Mouse (Mus musculus): ENCODE measurements at regions not wholly inside any gene's neighbourhood (a gene's known extent, or its start where the extent isn't known, plus 50 kb on each side); places are given as distances from the start of the nearest gene placed in this dataset.

GRCm38 (mm10) chr1:184603136-184603535 is 129.3 kb downstream of the Hlx start:
- DNase-seq: no peak

- DNase-seq: no peak
These were observed 137.0 kb downstream of the Hlx start for GRCm38 (mm10) chr1:184595449-184595848.

DNA sequence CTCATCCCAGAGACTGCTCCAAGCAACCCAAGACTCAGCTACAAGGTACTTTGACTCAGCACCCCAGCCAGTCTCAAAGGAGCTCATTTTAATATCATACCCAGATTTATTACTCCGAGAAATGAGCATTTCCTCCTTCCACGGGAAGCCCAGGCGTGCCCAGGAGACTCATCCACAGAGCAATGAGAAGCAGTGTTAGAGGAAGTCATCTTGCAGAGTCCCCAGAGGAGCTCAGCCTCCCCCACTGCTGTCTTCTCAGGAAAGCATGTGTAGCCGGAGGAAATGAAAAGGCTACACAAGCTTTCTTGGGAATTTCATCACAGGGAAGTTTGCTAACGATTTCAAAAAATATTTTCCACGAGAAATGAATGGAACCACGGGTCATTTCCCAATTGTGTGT is 141.8 kb downstream of the Hlx start:
- no peak for DNase-seq

DNA sequence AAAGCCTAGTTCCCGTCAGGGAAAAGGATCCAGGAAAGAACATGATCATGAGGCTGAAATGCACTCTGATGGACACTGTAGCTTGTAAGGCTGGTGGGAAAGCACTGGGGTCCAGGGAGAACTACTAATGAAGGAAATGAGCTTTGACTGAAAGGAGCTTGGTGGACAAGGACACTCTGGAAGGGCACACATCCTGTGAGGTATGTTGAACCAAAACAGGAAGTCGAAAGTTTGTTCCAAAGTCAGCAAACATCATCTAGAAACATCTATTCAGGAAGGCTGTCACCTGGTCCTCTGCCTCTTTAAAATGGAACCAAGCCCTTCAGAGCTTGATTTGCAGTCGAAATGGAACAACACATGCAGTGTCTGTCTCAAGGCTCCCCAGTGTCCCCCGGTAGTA is 143.1 kb downstream of the Hlx start:
- no peak for DNase-seq

GRCm38 (mm10) chr1:184584505-184584874 is 147.9 kb downstream of the Hlx start:
- DNase-seq: no peak

GRCm38 (mm10) chr1:184583751-184584504 is 148.5 kb downstream of the Hlx start:
- no peak for DNase-seq

DNA sequence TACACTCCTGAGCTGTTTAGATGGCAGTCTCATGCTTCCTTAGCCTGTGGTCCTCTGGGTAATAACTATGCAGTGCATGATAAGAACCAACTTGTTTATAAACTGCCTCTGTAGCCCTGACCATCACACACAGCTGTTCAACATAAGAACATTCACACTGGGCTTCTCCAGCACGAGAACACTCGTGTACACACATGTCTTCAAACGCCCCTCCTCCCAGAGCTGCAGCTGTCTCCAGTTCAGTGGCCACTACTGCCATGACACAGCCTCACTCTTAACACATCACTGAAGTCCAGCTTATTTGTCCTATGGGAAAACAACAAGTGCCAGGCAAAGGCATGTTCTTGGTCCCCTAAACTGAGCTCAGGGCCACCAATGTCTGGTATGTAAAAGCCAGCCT is 152.9 kb downstream of the Hlx start:
- DNase-seq: no peak

DNA sequence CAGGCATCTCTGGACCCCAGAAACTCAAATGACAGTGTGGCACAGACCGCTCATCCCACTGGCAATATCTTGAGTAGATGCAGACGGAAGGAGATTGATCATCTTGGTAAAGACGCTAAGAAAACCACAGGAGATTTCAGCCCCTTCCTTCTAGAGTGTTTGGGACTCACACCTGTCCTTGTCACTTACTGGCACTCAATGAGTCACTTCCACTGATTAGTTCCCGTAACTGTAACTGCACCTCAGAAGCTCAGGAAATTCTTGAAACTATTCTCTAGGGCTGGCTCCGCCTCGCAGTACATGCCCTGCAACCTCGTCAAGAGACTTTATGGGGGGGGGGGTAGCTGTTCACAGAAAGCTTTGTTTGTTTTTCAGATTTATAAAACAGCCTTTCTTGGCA is 155.9 kb downstream of the Hlx start:
- DNase-seq: no peak

DNA sequence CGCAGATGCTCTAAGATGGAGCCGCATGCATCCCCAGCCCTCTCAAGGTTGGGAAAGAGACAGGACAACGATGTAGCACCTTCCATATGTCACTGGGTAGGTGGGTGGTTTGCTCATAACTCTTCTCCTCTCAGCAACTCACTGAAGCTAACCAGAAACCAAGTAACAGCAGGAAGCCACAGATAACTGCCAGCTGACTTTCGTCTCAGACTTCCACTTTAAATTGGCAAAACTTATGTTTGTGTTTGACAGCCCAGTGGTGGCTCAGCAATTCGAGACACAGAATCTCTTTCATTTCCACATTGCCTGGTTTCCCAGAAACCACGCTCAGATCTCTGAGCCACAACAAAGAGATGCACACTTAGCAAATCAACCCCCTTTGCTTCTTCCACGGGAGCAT is 159.1 kb downstream of the Hlx start:
- no peak for DNase-seq

DNA sequence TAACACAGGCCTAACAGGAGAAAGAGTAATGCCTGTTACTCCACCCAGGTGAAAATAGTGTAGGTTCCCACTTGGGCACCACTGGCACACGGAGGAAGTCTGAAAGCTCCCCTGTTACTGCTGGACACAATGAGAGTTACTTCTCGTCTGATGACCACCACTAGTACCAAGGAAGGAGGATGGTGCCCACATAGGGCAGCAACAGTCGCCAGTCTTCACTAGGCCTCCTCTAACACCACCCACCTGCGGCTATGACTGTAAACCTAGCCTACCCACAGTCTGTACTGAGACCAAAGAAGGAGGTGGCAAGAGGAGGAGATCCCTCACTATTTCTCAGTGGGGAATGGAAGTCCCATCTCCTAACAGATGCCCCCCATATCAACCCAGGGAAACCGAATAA is 161.7 kb downstream of the Hlx start:
- DNase-seq: no peak

DNA sequence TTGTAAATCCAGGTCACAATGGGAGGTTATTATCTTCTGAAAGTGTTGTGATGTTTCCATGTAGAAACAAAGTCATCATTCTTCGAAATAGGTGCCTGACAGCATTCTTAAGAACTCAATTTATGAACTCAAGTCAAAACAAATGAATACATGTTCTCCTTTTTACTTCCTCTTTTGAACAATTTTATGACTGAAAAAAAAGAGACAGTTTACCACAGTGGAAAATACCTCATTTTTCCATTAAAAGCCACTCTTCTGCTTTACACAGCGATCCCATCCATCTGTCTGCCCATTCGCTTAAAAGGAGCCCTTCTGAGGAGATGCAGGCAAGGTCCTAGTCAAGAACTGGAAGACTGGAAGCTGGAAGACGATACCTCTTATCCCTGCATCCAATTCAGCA is 169.5 kb downstream of the Hlx start:
- DNase-seq: no peak

DNA sequence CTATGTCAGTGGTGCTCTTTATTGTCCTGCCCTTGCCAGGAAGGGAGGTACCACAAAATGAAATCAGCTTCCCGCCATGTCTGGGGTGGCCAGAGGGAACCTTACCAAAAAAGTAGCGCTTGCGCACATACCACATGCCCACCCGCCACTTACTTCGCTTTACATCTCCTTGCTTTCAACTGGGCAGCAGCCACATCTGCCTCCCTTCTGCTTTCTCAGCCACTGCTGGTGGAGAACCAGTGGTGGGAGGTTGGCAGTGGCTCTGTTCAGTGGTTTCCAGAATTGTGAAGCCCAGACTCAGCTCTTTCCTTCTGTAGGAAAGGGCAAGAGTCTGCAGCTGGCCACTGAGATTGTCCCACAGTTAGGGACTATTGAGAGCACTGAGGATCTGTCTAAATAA is 170.2 kb downstream of the Hlx start:
- no peak for DNase-seq

DNA sequence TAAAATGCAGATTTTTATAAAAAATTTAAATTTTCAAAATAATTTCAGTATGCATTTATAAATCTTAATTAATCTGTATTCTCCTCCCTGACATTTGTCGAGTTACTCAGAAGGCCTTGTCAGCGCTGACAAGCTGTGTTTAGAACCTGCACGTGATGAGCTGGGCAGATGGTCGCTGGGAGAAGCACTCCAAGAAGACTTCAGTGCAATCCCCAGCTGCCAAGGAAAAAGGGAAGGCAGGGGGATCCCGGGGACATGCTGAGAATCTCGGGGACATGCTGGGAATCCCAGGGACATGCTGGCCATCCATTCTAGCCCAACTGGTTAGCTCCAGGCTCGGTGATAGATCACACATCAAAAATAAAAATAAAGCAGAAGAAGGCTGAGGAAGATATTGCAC is 172.9 kb downstream of the Hlx start:
- no peak for DNase-seq

- no peak for DNase-seq
These were observed 178.6 kb downstream of the Hlx start for GRCm38 (mm10) chr1:184553791-184554190.

GRCm38 (mm10) chr1:184550491-184550890 is 181.9 kb downstream of the Hlx start:
- no peak for DNase-seq

DNA sequence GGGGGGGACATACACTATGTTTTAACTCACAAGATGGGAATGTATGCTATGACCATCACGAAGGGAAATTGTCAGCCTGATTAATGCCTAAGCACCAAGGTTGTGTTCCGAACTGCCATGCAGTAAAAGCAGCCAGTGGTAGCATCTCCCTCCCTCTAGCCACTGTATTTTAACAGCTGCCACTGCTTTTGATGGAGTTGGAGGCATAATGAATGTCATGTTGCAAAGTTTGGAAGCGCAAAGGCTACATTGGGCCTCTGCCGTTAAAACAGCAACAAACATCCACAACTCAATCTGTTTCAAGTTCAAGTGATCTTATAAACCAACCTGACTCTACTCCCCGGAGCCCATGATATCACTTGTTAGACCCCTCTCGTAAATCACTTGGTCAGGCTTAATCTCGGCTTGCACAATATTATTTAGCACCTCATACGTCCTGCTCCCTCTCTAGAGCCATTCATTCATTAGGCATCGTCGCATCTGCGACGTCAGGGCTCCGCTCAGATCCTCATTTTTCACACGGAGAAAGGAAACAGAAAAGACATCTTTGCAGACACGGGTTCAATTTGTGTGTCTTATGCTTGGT is 184.7 kb downstream of the Hlx start:
- DNase-seq: no peak

DNA sequence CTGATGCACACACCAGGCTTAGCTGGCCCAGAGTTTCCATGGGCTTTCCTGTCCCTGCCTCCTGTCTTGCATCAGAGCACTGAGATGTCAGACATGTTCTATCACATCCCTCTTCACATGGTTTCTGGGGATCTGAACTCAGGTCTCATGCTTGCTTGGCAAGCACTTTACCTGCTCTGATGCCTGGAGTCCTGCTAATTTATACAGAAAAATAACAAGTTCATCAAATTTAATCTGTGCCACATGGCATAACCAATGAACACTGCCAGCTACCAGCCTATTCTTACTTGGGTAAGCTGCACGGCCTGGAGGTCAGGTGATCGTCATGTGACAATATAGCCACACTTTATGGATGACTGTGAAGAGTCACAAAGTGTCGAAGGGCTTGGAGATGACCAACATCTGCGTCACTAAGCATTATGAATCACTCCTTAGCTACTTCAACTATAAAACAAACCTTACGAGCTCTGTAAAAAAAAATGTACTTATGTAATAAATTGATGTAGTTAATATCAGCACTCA is 186.2 kb downstream of the Hlx start:
- DNase-seq: no peak

GRCm38 (mm10) chr1:184545111-184545510 is 187.3 kb downstream of the Hlx start:
- DNase-seq: no peak

DNA sequence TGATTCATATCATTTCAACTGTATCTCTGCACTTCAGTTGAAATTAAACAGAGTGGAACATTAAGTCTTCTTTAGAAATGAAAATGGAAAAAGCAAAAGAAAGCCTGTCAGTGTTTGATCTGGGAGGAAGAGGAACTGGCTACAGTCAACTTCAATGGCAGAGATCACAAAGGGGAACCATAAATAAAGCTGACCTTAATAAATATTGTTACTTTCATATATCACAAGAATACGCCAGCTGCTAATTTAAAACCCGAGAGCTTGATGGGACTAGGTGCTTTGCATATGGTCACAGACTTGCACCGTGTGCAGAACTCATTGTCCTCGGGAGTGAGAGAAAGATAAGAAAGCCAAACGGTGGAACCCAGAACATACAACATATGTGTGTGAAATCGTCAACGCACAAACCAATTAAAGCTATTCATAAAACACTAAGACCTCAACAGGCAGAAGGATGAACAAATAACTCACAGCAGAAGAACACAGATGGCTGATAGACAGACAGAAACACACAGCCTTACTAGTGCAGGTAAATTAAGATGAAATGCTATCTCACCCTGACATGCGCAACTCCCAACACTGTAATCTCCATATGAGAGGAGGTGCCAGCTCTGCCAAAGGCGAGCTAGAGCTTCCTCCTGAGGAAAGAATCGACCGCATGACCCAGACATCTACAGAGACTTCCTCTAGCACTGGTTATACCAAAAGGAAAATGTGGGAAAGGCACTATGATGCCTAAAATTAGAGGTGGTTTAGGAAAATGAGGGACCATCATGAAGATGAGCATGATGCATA is 189.9 kb downstream of the Hlx start:
- DNase-seq: no peak

DNA sequence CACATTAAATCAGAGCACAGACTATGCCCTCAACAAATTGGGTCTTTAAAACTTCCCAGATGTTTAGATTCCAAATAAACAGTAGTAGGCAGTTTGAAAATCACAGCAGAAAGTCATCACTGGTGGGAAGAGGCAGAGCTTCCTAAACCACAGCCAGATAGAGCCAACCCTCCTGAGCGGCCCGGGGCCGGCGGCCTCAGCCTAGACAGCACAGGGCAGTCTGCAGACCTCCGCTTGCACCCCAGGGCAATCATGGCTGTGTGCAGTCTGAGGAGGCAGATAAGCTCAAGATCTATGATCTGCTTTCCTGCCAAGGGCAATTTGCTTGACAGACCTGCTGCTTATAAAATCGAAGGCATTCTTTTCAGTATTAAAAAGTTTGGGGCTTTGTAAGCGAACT is 192.6 kb downstream of the Hlx start:
- no peak for DNase-seq

DNA sequence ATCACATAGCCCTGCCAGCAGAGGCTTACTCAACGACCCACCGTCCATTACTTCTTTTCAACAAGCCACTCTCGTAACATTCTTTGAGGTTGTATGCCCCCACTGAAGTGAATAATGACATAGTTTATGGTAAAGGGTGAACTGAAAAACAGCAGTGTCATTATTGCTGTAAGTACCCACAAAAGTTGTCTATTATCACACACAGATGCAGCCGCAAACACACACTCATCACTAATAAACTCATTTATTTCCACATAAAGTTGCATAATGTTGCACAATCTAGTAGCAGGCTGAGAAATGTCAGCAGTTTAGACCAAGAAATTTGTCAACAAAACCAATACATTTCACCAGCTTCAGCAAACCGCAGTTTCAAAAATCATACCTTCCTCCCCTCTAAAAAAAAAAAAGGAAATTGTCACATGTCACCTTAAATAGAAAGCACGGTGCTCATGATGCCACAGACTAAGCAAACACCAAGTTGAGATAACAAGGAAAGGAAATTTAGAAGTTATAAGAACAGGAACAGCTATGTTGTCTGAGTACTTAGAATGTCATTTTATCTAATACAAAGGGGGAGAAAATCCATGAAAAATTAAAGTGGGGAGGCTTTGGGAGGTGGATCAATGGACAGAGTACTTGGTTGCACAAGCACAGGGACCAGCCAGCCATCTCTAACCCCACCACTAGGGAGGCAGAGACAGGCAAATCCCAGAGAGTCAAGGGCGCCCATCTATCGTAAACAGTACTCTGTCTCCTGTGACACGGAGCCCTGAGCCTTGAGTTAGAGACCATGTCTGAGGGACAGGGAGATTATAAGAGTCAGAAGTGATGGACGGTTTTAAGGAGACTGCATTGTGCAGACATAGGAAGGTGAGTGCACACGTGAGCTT is 195.9 kb downstream of the Hlx start:
- no peak for DNase-seq

GRCm38 (mm10) chr1:184535691-184536090 is 196.7 kb downstream of the Hlx start:
- no peak for DNase-seq

DNA sequence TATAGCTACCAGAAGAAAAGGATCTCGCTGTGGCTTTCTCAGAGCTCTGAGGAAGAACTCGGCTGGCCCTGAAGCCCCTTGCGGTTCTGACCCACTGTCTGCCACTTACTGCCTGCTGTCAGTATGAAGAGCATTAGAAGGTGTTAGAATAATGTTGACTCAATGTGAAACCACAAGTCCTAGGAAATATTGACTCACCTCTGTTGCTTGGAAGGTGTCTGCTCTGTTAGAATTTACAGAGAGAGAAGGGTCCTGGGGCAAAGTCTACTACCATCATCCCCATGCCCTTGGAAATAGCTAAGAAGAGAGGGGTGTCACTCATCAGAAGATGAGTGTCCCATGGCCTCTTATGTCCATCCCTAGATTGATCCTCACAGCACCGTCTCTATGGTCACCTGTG is 197.9 kb downstream of the Hlx start:
- no peak for DNase-seq

All from thymus, adult 18-20 months (tissue).